Mouse (Mus musculus) kidney, embryonic 15.5 days (tissue): ENCODE results near the gene Gm13271. TPM values are rescaled to one million over a fixed set of nuclear protein-coding genes. Genes with fewer than 3 reads are reported as not detected.
"Not testable (repeated sequence)": the region's sequence is repeated elsewhere in the genome, so short reads cannot be mapped to it uniquely, and the experiment has no call there.

Experiments used
- ATAC-seq: fragments of 200-750 bp; cut with Nextera tagmentation; replicated peaks from 2 replicates; pipeline ENCODE4 v1.8.0; 2017; ENCODE audit warnings: moderate TSS enrichment; ENCODE audit not compliant: low FRiP score
- H3K27ac ChIP-seq: fragments of 300-500 bp; sonication (generic); 2 replicates; pipeline ENCODE4 v1.5.1; 2015; ENCODE audit warnings: mild to moderate bottlenecking, inconsistent platforms
- H3K27me3 ChIP-seq: fragments of 300-500 bp; sonication (generic); 2 replicates; pipeline ENCODE4 v1.6.1; 2015; ENCODE audit warnings: inconsistent platforms
- H3K36me3 ChIP-seq: fragments of 300-500 bp; sonication (generic); 2 replicates; pipeline ENCODE4 v1.6.1; 2015; ENCODE audit warnings: inconsistent platforms
- H3K4me1 ChIP-seq: fragments of 300-500 bp; sonication (generic); 2 replicates; pipeline ENCODE4 v1.6.1; 2015; ENCODE audit warnings: inconsistent platforms
- H3K4me2 ChIP-seq: fragments of 300-500 bp; sonication (generic); 2 replicates; pipeline ENCODE4 v1.6.1; 2015; ENCODE audit warnings: moderate library complexity, mild to moderate bottlenecking, inconsistent platforms
- H3K4me3 ChIP-seq: fragments of 300-500 bp; sonication (generic); replicated peaks from 2 replicates; pipeline ENCODE4 v1.5.1; 2015; ENCODE audit warnings: mild to moderate bottlenecking, inconsistent platforms
- H3K9ac ChIP-seq: fragments of 300-500 bp; sonication (generic); 2 replicates; pipeline ENCODE4 v1.6.1; 2015; ENCODE audit warnings: mild to moderate bottlenecking, inconsistent platforms
- H3K9me3 ChIP-seq: fragments of 300-500 bp; sonication (generic); replicated peaks from 2 replicates; pipeline ENCODE4 v1.6.1; 2016; ENCODE audit warnings: inconsistent platforms
- WGBS: fragments of 180-500 bp; shearing (Covaris S2); methylation state at CpG from one replicate; pipeline ENCODE4 v1.1.7; 2015; ENCODE audit warnings: mixed read lengths; 5-methylcytosine and 5-hydroxymethylcytosine counted together
- polyA plus RNA-seq: library from polyadenylated mRNA; unstranded; fragments of >200 nt; fragmentation: Nextera tagmentation; extraction: Ambion mirVana; gene quantifications from 2 replicates; pipeline ENCODE4 v1.2.1, GENCODE M21; 2015

The Gm13271 gene
- polyA plus RNA-seq, 1 experiment from 2014 or later, result not detected

DNA sequence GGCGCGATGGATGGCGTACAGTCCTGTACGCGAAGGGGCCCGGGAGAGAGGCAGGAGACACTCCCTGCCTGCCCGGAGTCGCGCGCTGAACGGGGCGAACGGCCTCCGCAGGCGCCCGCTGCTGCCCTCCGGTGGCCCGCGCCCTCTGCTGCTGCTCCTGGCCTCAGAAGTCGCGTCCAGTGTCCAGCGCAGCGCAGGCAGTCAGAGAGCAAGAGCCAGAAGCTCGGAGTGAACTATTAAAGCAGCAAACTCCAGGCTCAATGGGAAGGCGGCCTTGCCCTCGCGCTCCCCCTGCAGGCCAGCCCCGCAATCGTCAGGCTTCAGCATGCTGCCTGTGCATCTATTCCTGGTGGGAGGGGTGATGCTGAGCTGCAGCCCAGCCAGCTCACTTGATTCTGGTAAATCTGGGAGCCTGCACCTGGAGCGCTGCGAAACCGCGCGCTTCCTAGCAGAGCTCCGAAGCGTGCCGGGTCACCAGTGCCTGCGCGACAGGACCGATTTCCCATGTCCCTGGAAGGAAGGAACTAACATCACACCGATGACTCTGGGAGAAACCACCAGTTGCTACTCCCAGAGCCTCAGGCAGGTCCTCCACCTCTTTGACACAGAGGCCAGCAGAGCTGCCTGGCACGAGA lies 8.8 kb downstream of the Gm13271 start:
- peak overlapping the region; percentile 58; the same call in 1 of the 2 replicates for H3K27ac ChIP-seq
- H3K4me3 ChIP-seq, result peak overlapping the region; percentile 33
- H3K4me1 ChIP-seq, H3K27me3 ChIP-seq, H3K9me3 ChIP-seq, ATAC-seq, H3K36me3 ChIP-seq, H3K9ac ChIP-seq: not testable (repeated sequence)
- peak overlapping the region; percentile 51 for H3K4me2 ChIP-seq
- WGBS, result 3% methylated on average over 36 of the region's 42 CpGs

DNA sequence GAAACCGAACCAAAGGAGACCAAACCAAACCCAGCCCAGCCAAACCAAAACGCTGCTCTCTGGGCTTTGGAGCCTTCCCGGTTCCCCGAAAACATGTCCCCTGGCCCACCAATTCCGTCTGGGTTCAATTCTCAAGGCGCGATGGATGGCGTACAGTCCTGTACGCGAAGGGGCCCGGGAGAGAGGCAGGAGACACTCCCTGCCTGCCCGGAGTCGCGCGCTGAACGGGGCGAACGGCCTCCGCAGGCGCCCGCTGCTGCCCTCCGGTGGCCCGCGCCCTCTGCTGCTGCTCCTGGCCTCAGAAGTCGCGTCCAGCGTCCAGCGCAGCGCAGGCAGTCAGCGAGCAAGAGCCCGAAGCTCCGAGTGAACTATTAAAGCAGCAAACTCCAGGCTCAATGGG lies 18.9 kb downstream of the Gm13271 start, which contains the start of gene Gm13290:
TSS of gene Gm13290 (plus strand) at position 301 of the 400 bp plus-strand sequence.
- H3K9ac ChIP-seq, ATAC-seq, H3K27me3 ChIP-seq, H3K36me3 ChIP-seq, H3K4me1 ChIP-seq, H3K9me3 ChIP-seq, H3K4me3 ChIP-seq, H3K4me2 ChIP-seq, H3K27ac ChIP-seq: not testable (repeated sequence)
- WGBS, result no CpG with 5 or more reads among the region's 32 CpGs

DNA sequence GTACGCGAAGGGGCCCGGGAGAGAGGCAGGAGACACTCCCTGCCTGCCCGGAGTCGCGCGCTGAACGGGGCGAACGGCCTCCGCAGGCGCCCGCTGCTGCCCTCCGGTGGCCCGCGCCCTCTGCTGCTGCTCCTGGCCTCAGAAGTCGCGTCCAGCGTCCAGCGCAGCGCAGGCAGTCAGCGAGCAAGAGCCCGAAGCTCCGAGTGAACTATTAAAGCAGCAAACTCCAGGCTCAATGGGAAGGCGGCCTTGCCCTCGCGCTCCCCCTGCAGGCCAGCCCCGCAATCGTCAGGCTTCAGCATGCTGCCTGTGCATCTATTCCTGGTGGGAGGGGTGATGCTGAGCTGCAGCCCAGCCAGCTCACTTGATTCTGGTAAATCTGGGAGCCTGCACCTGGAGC lies 22.0 kb downstream of the Gm13271 start, which contains the start of gene Gm13289:
TSS of gene Gm13289 (plus strand) at position 301 of the 400 bp plus-strand sequence.
- H3K9ac ChIP-seq, H3K4me2 ChIP-seq, H3K4me3 ChIP-seq, ATAC-seq, H3K27me3 ChIP-seq, H3K9me3 ChIP-seq, H3K36me3 ChIP-seq, H3K4me1 ChIP-seq, H3K27ac ChIP-seq: not testable (repeated sequence)
- no CpG with 5 or more reads among the region's 29 CpGs for WGBS

DNA sequence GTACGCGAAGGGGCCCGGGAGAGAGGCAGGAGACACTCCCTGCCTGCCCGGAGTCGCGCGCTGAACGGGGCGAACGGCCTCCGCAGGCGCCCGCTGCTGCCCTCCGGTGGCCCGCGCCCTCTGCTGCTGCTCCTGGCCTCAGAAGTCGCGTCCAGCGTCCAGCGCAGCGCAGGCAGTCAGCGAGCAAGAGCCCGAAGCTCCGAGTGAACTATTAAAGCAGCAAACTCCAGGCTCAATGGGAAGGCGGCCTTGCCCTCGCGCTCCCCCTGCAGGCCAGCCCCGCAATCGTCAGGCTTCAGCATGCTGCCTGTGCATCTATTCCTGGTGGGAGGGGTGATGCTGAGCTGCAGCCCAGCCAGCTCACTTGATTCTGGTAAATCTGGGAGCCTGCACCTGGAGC lies 24.9 kb downstream of the Gm13271 start, which contains the start of gene Gm13272:
TSS of gene Gm13272 (plus strand) at position 301 of the 400 bp plus-strand sequence.
- H3K4me1 ChIP-seq, H3K9me3 ChIP-seq, H3K27me3 ChIP-seq, H3K4me2 ChIP-seq, ATAC-seq, H3K36me3 ChIP-seq, H3K9ac ChIP-seq, H3K27ac ChIP-seq, H3K4me3 ChIP-seq: not testable (repeated sequence)
- WGBS, result no CpG with 5 or more reads among the region's 29 CpGs

DNA sequence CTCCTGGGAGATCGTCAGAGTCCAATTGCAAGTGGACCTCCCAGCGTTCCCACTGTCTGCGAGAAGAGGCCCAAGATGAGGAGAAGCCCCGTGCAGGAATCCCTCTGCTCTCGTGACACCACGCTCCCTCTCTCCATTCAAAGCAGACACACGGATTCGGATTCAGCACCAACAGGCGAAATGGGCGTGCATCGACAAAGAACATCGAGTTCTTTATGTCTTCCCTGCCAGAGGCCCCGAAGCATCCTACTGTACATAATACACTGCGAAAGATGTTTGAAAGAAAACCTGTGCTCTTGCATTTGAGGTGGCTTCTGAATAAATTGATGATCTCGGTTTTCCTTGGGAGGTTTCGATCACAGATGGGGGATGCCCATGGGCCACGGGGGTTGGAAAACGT lies 25.7 kb downstream of the Gm13271 start:
- not testable (repeated sequence) for H3K4me1 ChIP-seq, H3K27me3 ChIP-seq, H3K9me3 ChIP-seq, H3K4me3 ChIP-seq, H3K4me2 ChIP-seq, H3K27ac ChIP-seq, H3K9ac ChIP-seq, ATAC-seq, H3K36me3 ChIP-seq
- WGBS, result 52% methylated on average over 16 of the region's 18 CpGs

DNA sequence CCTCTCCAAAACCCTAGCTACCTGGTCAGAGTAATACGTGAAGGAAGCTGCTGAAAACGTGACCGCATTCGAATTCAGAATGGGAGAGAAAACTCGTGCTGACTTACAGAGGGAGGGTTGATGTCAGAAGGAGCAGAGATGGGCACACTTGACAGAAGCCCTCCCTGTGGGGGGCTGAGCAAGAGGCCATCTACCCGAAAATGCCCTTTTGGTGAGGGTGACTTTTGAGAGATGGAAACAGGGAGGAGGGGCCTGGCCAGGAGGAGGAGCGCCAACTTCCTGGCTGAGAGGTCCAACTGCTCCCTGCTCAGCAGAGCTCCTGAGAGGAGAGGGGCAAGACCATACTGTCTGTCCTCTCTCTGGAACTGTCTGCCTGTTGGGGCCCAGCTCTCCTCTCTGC lies 27.2 kb downstream of the Gm13271 start, which contains the start of gene Ifnz:
TSS of gene Ifnz (plus strand) at position 301 of the 400 bp plus-strand sequence.
- H3K9ac ChIP-seq, H3K36me3 ChIP-seq, H3K9me3 ChIP-seq, H3K27me3 ChIP-seq, H3K4me1 ChIP-seq, ATAC-seq: not testable (repeated sequence)
- peak within 1 kb of the TSS; percentile 68; the same call in 1 of the 2 replicates for H3K27ac ChIP-seq
- WGBS, result 9% methylated on average over 5 of the region's 7 CpGs
- peak within 1 kb of the TSS; percentile 26 for H3K4me3 ChIP-seq
- H3K4me2 ChIP-seq, result peak within 1 kb of the TSS; percentile 51

DNA sequence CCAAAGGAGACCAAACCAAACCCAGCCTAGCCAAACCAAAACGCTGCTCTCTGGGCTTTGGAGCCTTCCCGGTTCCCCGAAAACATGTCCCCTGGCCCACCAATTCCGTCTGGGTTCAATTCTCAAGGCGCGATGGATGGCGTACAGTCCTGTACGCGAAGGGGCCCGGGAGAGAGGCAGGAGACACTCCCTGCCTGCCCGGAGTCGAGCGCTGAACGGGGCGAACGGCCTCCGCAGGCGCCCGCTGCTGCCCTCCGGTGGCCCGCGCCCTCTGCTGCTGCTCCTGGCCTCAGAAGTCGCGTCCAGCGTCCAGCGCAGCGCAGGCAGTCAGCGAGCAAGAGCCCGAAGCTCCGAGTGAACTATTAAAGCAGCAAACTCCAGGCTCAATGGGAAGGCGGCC lies 27.7 kb downstream of the Gm13271 start:
- not testable (repeated sequence) for H3K9me3 ChIP-seq, H3K36me3 ChIP-seq, H3K4me1 ChIP-seq, ATAC-seq, H3K27me3 ChIP-seq, H3K9ac ChIP-seq
- H3K27ac ChIP-seq, result peak overlapping the region; percentile 68; the same call in 1 of the 2 replicates
- H3K4me2 ChIP-seq, result peak overlapping the region; percentile 51
- peak overlapping the region; percentile 26 for H3K4me3 ChIP-seq
- WGBS, result 0% methylated on average over 3 of the region's 31 CpGs

DNA sequence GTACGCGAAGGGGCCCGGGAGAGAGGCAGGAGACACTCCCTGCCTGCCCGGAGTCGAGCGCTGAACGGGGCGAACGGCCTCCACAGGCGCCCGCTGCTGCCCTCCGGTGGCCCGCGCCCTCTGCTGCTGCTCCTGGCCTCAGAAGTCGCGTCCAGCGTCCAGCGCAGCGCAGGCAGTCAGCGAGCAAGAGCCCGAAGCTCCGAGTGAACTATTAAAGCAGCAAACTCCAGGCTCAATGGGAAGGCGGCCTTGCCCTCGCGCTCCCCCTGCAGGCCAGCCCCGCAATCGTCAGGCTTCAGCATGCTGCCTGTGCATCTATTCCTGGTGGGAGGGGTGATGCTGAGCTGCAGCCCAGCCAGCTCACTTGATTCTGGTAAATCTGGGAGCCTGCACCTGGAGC lies 30.7 kb downstream of the Gm13271 start, which contains the start of gene Gm13276:
TSS of gene Gm13276 (plus strand) at position 301 of the 400 bp plus-strand sequence.
- WGBS, result no CpG with 5 or more reads among the region's 27 CpGs
- H3K4me1 ChIP-seq, H3K9me3 ChIP-seq, H3K27ac ChIP-seq, H3K27me3 ChIP-seq, H3K36me3 ChIP-seq, H3K4me2 ChIP-seq, ATAC-seq, H3K9ac ChIP-seq, H3K4me3 ChIP-seq: not testable (repeated sequence)

DNA sequence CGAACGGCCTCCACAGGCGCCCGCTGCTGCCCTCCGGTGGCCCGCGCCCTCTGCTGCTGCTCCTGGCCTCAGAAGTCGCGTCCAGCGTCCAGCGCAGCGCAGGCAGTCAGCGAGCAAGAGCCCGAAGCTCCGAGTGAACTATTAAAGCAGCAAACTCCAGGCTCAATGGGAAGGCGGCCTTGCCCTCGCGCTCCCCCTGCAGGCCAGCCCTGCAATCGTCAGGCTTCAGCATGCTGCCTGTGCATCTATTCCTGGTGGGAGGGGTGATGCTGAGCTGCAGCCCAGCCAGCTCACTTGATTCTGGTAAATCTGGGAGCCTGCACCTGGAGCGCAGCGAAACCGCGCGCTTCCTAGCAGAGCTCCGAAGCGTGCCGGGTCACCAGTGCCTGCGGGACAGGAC lies 33.7 kb downstream of the Gm13271 start, which contains the start of gene Gm13277:
TSS of gene Gm13277 (plus strand) at position 231 of the 400 bp plus-strand sequence.
- not testable (repeated sequence) for H3K4me3 ChIP-seq, H3K4me1 ChIP-seq, H3K4me2 ChIP-seq, H3K27ac ChIP-seq, H3K9me3 ChIP-seq, H3K9ac ChIP-seq, H3K27me3 ChIP-seq, ATAC-seq, H3K36me3 ChIP-seq
- 0% methylated on average over 1 of the region's 28 CpGs for WGBS

DNA sequence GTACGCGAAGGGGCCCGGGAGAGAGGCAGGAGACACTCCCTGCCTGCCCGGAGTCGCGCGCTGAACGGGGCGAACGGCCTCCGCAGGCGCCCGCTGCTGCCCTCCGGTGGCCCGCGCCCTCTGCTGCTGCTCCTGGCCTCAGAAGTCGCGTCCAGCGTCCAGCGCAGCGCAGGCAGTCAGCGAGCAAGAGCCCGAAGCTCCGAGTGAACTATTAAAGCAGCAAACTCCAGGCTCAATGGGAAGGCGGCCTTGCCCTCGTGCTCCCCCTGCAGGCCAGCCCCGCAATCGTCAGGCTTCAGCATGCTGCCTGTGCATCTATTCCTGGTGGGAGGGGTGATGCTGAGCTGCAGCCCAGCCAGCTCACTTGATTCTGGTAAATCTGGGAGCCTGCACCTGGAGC lies 36.6 kb downstream of the Gm13271 start, which contains the start of gene Gm13278:
TSS of gene Gm13278 (plus strand) at position 301 of the 400 bp plus-strand sequence.
- H3K4me1 ChIP-seq, H3K27me3 ChIP-seq, H3K9ac ChIP-seq, H3K9me3 ChIP-seq, H3K4me2 ChIP-seq, H3K4me3 ChIP-seq, ATAC-seq, H3K27ac ChIP-seq, H3K36me3 ChIP-seq: not testable (repeated sequence)
- no CpG with 5 or more reads among the region's 28 CpGs for WGBS

DNA sequence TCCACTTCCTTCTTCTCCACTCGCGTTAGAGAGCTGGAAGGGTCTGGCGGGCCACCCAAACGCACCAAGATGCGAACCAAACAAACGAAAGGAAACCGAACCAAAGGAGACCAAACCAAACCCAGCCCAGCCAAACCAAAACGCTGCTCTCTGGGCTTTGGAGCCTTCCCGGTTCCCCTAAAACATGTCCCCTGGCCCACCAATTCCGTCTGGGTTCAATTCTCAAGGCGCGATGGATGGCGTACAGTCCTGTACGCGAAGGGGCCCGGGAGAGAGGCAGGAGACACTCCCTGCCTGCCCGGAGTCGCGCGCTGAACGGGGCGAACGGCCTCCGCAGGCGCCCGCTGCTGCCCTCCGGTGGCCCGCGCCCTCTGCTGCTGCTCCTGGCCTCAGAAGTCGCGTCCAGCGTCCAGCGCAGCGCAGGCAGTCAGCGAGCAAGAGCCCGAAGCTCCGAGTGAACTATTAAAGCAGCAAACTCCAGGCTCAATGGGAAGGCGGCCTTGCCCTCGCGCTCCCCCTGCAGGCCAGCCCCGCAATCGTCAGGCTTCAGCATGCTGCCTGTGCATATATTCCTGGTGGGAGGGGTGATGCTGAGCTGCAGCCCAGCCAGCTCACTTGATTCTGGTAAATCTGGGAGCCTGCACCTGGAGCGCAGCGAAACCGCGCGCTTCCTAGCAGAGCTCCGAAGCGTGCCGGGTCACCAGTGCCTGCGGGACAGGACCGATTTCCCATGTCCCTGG lies 39.4 kb downstream of the Gm13271 start, which contains the start of gene Gm13275:
TSS of gene Gm13275 (plus strand) at position 552 of the 740 bp plus-strand sequence.
- H3K27ac ChIP-seq, H3K27me3 ChIP-seq, ATAC-seq, H3K36me3 ChIP-seq, H3K9ac ChIP-seq, H3K4me2 ChIP-seq, H3K4me3 ChIP-seq, H3K4me1 ChIP-seq, H3K9me3 ChIP-seq: not testable (repeated sequence)
- 2% methylated on average over 19 of the region's 52 CpGs for WGBS

DNA sequence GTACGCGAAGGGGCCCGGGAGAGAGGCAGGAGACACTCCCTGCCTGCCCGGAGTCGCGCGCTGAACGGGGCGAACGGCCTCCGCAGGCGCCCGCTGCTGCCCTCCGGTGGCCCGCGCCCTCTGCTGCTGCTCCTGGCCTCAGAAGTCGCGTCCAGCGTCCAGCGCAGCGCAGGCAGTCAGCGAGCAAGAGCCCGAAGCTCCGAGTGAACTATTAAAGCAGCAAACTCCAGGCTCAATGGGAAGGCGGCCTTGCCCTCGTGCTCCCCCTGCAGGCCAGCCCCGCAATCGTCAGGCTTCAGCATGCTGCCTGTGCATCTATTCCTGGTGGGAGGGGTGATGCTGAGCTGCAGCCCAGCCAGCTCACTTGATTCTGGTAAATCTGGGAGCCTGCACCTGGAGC lies 42.4 kb downstream of the Gm13271 start, which contains the start of gene Gm13279:
TSS of gene Gm13279 (plus strand) at position 301 of the 400 bp plus-strand sequence.
- not testable (repeated sequence) for H3K9me3 ChIP-seq, H3K27ac ChIP-seq, H3K9ac ChIP-seq, H3K4me1 ChIP-seq, H3K27me3 ChIP-seq, H3K4me3 ChIP-seq, H3K4me2 ChIP-seq, ATAC-seq, H3K36me3 ChIP-seq
- no CpG with 5 or more reads among the region's 28 CpGs for WGBS
